Mouse (Mus musculus): ENCODE data around the gene Ccdc162. TPM values are rescaled to one million over a fixed set of nuclear protein-coding genes. Genes with fewer than 3 reads are reported as not detected.

Gene Ccdc162
- polyA plus RNA-seq, 1 experiment from 2014 or later = 0.20 TPM

DNA sequence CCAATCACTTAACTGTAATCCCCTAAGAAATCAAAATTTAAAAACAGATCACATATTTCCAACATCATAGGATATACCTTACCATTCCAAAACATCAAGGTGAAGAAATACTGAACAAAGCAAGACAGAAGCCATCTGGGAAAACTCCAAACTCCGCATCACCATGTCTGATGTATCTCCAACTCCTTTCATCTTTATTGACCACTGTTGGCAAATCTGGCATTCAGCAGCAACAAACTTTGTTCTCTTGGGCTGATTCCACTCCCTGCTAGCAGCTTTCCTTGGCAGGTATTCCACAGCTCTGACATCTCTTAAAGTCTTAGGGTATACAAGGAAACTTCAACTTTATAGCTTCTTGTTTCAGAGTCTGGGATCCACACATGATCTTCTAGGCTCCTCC, 158.0 kb downstream of the Ccdc162 start:
- Histone ChIP-seq H3K4me1 (ENCODE audit: insufficient read depth) (0 out of 2 replicates have a peak, but pooled peaks cover under 1% of the 10 kb centered on the region), H3K9ac (no peak overlapping the region), H3K9me3 (ENCODE audit: low read depth, low read length) (peaks cover 12% of the 10 kb centered on the region; the same call in 1 of the 2 replicates), H3K27ac (ENCODE audit: low read depth) (no peak overlapping the region), H3K4me3 (ENCODE audit: low read depth, low read length) (no peak overlapping the region), H3K36me3 (ENCODE audit: insufficient read depth) (no peaks in the 10 kb centered on the region), H3K27me3 (ENCODE audit: insufficient read depth, low read length) (no peaks in the 10 kb centered on the region), H3K4me2 (no peak overlapping the region)
- DNase-seq (no peak), ATAC-seq (ENCODE audit: insufficient read depth) (no peak)
- no peak for TF ChIP-seq CTCF (IDR thresholded peaks at IDR 0.05; ENCODE audit: low read depth)
- WGBS = 91% methylated on average over 1 of the region's 1 CpGs

DNA sequence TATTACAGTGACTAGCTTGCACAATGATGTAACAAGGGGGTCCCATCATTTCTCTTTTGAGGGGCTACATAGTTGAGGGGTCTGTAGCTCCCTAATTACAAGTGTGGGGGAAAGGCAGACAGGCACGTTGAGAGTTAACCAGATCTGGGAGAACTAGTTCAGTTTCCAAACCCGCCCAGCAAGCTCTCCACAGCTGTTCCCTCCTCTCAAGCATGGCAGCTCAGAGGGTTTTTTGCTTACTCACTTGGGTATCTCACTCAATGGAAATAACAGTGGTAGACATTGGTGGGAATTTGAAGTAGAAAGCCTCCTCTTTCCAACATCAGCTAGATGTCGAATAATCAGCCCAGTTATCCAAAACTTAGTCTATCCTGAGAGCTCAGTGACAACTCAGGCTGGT, 161.4 kb downstream of the Ccdc162 start:
- WGBS = 74% methylated on average over 3 of the region's 3 CpGs
- DNase-seq (no peak), ATAC-seq (ENCODE audit: insufficient read depth) (no peak)
- Histone ChIP-seq H3K27me3 (ENCODE audit: insufficient read depth, low read length) (no peaks in the 10 kb centered on the region), H3K4me2 (no peak overlapping the region), H3K4me1 (ENCODE audit: insufficient read depth) (0 out of 2 replicates have a peak, but pooled peaks cover 4% of the 10 kb centered on the region), H3K36me3 (ENCODE audit: insufficient read depth) (no peaks in the 10 kb centered on the region), H3K9ac (no peak overlapping the region), H3K9me3 (ENCODE audit: low read depth, low read length) (peaks cover 6% of the 10 kb centered on the region; the same call in 1 of the 2 replicates), H3K27ac (ENCODE audit: low read depth) (no peak overlapping the region), H3K4me3 (ENCODE audit: low read depth, low read length) (no peak overlapping the region)
- TF ChIP-seq CTCF (IDR thresholded peaks at IDR 0.05; ENCODE audit: low read depth) = no peak

- Histone ChIP-seq H3K4me2 (no peak overlapping the region), H3K36me3 (ENCODE audit: insufficient read depth) (no peaks in the 10 kb centered on the region), H3K9me3 (ENCODE audit: low read depth, low read length) (peaks cover 5% of the 10 kb centered on the region; the same call in 1 of the 2 replicates), H3K4me1 (ENCODE audit: insufficient read depth) (0 out of 2 replicates have a peak, but pooled peaks cover 4% of the 10 kb centered on the region), H3K4me3 (ENCODE audit: low read depth, low read length) (no peak overlapping the region), H3K27ac (ENCODE audit: low read depth) (no peak overlapping the region), H3K9ac (no peak overlapping the region), H3K27me3 (ENCODE audit: insufficient read depth, low read length) (no peaks in the 10 kb centered on the region)
- DNase-seq (no peak), ATAC-seq (ENCODE audit: insufficient read depth) (no peak)
- no peak for TF ChIP-seq CTCF (IDR thresholded peaks at IDR 0.05; ENCODE audit: low read depth)
- 64% methylated on average over 4 of the region's 4 CpGs for WGBS
Measured at GRCm38 (mm10) chr10:41553711-41554110, 162.7 kb downstream of the Ccdc162 start.

- Histone ChIP-seq H3K4me2 (no peak overlapping the region), H3K9ac (no peak overlapping the region), H3K4me1 (ENCODE audit: insufficient read depth) (0 out of 2 replicates have a peak, but pooled peaks cover 4% of the 10 kb centered on the region), H3K36me3 (ENCODE audit: insufficient read depth) (no peaks in the 10 kb centered on the region), H3K27ac (ENCODE audit: low read depth) (peak overlapping the region; percentile 10; the same call in 1 of the 2 replicates), H3K9me3 (ENCODE audit: low read depth, low read length) (peaks cover 5% of the 10 kb centered on the region; the same call in 1 of the 2 replicates), H3K27me3 (ENCODE audit: insufficient read depth, low read length) (no peaks in the 10 kb centered on the region), H3K4me3 (ENCODE audit: low read depth, low read length) (no peak overlapping the region)
- TF ChIP-seq CTCF (IDR thresholded peaks at IDR 0.05; ENCODE audit: low read depth) = no peak
- WGBS = 36% methylated on average over 14 of the region's 14 CpGs
- DNase-seq (no peak), ATAC-seq (ENCODE audit: insufficient read depth) (0 out of 2 replicates have a peak, but pooled peaks have one; percentile 24)
Measured at GRCm38 (mm10) chr10:41552847-41553589, 163.4 kb downstream of the Ccdc162 start.

- H3K9me3 ChIP-seq (ENCODE audit: low read depth, low read length) = peaks cover 5% of the 10 kb centered on the region; the same call in 1 of the 2 replicates
- H3K9ac ChIP-seq = no peak overlapping the region
- H3K27me3 ChIP-seq (ENCODE audit: insufficient read depth, low read length) = no peaks in the 10 kb centered on the region
- TF ChIP-seq CTCF (IDR thresholded peaks at IDR 0.05; ENCODE audit: low read depth) = no peak
- peak overlapping the region; percentile 56; the same call in 1 of the 2 replicates for H3K27ac ChIP-seq (ENCODE audit: low read depth)
- ATAC-seq (ENCODE audit: insufficient read depth) (no peak), DNase-seq (no peak)
- 0 out of 2 replicates have a peak, but pooled peaks cover 4% of the 10 kb centered on the region for H3K4me1 ChIP-seq (ENCODE audit: insufficient read depth)
- H3K36me3 ChIP-seq (ENCODE audit: insufficient read depth) = no peaks in the 10 kb centered on the region
- no peak overlapping the region for H3K4me2 ChIP-seq
- no peak overlapping the region for H3K4me3 ChIP-seq (ENCODE audit: low read depth, low read length)
- 42% methylated on average over 3 of the region's 3 CpGs for WGBS
Measured at GRCm38 (mm10) chr10:41552319-41552718, 164.1 kb downstream of the Ccdc162 start.

DNA sequence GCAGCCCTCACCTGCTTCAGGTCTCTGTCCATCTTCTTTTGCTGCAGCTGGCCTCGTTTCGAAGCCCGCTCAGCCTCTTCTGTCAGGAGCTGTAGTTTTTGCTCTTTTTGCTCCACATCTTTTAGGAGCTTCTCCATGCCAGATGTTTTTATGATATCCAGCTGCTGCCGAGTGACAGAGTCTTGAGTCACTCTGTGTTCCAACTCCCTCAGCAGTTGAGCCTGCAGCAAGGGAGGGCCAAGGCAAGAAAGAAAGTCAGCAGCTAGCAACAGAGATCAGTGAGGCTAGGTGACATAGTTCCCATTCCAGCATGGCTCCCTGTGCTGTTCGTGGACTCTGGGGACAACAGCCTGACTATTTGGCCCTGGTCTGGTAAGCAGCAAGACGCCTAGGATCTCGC, 165.7 kb downstream of the Ccdc162 start:
- DNase-seq = peak; percentile 56
- H3K4me2 ChIP-seq = no peak overlapping the region
- H3K27me3 ChIP-seq (ENCODE audit: insufficient read depth, low read length) = no peaks in the 10 kb centered on the region
- no peak overlapping the region for H3K27ac ChIP-seq (ENCODE audit: low read depth)
- WGBS = 66% methylated on average over 7 of the region's 7 CpGs
- peaks cover 5% of the 10 kb centered on the region; the same call in 1 of the 2 replicates for H3K9me3 ChIP-seq (ENCODE audit: low read depth, low read length)
- no peak overlapping the region for H3K9ac ChIP-seq
- no peak for TF ChIP-seq CTCF (IDR thresholded peaks at IDR 0.05; ENCODE audit: low read depth)
- H3K4me3 ChIP-seq (ENCODE audit: low read depth, low read length) = no peak overlapping the region
- ATAC-seq (ENCODE audit: insufficient read depth) = no peak
- H3K36me3 ChIP-seq (ENCODE audit: insufficient read depth) = no peaks in the 10 kb centered on the region
- 0 out of 2 replicates have a peak, but pooled peaks cover 4% of the 10 kb centered on the region for H3K4me1 ChIP-seq (ENCODE audit: insufficient read depth)

Measured in lung, embryonic 14.5 days (tissue).